Mouse (Mus musculus) spleen, adult 18-20 months (tissue): Measurements from ENCODE around the gene Chmp2a.
"Not testable (repeated sequence)": the region's sequence is repeated elsewhere in the genome, so short reads cannot be mapped to it uniquely, and the experiment has no call there.

Experiments used
- DNase-seq, 2 experiments: peaks; one replicate each; pipeline ENCODE4 v3.0.0; 2022; ENCODE audit warnings: mixed read lengths in 2 of 2

Gene Chmp2a

DNA sequence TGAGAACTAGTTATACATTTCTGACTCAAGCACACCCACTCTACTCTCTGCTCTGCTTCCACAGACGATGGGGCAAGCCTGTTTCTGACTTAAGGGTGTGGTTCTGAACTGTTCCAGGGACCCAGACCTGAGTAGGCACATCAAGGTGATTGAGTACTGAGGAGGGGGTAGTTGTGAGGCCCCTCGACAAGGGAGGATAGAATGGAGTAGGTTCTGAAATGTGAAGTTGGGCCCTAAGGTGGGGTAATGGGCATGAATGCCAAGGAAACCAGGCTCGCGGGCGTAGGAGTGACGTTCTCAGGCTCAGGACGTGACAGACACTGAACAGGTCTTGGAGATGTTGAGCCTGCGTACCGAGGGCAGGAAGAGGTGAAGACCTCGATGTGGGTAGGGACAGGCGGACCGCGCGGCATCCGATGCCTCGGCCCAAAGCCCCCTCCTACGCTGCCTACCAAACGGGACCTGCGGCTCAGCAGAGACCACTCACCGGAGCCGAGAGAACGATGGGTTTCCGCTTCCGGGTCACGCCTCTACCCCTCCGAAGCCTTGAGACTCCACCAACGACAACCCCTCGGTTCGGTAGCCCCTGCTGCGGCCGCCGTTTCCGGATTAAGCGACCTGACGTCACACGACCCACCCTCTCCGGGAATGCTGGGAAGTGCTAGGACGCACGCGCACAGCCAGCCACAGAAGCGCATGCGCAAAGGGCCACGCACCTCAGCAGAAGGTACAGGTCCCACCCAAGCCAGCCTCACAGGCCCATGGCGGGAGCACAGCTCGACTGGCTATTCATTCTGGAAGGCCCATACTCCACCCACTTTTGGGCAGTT is at the start of gene Chmp2a:
Gene Chmp2a (minus strand): TSS at position 660 of the 830 bp plus-strand sequence.
- DNase-seq = peak; percentile 96 to 97

DNA sequence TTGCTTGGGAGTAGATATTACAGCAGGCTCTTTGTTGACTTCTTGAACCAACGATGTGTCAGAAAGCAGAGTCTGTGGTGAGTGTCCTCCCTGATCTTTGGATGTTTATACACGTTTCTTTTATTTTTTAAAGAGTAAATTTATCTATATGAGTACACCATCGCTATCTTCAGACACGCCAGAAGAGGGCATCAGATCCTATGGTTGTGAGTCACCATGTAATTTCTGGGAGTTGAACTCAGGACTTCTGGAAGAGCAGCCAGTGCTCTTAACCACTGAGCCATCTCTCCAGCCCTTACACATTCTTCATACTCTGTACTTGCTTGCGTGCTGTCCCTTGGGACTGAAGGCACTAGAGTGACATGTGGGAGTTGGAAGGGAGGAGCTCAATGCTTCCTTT is 37.7 kb upstream of the Chmp2a start:
- DNase-seq = no peak

DNA sequence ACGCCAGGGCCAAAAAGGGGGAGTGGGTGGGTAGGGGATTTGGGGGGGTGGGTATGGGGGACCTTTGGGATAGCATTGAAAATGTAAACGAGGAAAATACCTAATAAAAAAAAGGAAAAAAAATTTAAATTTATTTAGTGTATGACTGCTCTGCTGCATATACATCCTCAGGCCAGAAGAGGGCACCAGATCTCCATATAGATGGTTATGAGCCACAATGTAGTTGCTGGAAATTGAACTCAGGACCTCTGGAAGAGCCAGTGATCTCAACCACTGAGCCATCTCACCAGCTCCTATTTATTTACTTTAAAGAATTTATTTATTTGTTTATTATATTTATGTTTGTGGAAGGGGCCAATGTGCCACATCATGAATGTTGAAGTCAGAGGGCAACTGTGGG is 28.8 kb upstream of the Chmp2a start:
- not testable (repeated sequence) for DNase-seq

DNA sequence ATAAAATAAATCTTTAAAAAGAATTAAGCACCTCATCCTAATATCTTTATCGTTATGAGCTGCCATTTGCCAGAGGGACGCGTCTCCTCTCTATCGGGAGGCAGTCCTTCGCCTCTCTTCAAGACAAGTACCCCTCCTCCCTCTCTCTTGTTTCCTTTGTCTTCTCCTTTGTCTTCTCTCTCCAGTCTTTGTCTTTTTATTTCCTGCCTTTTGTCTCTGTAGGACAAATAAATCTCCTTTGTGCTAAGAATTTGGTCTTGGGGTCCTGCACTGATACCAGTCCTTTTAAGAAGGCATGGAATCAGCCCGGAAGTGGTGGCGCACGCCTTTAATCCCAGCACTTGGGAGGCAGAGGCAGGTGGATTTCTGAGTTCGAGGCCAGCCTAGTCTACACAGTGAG is 24.9 kb upstream of the Chmp2a start:
- no peak for DNase-seq

DNA sequence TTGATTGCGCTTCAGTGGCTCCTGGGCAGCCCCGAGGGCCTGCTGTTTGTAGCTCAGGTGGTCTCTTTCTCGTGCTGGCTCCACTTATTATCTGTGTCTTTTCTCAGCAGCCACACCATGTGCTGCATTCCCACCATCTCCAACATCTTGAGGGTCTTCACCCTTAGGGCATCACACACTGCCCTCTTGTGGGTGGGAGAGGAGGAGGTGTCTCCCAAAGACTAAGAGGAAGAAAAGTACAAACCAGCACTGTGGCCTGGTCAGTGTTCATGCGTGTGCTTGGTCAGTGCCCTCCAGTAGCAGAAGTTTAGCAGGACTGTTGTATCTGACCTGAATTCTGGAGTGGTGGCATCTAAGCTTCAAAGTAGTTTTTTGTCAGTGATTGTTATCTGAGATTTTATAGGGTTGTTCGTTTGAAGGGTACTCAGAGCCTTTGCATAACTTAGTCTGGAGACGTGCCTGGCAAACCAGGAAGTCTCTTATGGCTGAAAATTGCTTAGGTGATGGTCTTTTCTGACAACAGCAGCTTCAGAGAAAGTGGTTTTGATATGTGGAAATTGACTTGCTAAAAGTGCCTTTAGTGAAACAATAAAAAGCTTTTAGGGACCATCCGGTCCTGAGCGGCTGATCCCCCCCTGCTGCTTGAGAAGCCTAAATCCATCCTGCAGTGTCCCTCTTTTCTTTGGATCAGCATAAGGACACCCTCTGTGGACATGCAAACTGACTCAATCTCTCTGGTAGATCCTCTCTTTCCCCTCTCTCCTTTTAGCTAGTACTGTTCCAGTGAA is 22.5 kb upstream of the Chmp2a start:
- DNase-seq = no peak

DNA sequence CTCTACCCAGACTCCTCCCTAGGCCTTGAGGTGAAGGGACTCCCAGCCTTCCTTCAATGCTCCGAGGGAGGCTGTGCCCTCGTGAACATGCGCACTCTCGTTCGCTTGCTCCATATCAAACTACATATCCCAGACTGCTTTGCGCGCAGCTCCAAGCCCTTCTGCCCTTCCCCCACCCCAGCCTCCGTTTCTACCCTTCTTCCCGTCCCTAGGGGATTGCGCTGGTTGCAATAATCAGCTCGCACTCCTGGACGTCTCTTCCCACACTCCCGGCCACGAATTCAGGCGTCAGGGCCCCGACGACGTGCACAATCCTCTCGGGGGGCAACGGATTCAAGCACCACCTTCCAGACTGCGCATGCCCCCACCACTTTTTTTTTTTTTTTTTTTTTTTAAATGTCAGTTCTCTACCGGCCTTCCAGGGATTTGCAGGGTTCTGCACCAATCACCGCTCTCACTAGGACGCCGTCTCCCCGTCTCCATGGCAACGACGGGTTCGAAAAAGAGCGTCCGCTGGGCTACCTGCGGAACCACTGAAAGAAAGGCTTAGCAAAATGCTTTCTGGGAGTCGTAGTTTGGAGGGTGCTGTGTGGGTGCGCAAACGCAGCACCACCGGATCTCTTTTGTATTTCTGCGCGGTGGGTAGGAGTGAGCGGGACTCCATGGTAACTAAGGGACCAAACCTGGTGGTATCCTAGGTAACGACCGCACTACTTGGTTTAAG is 19.8 kb upstream of the Chmp2a start, which contains the start of gene Mzf1:
Gene Mzf1 (minus strand): TSS at position 478 of the 724 bp plus-strand sequence.
- DNase-seq = peak; percentile 84 to 88

DNA sequence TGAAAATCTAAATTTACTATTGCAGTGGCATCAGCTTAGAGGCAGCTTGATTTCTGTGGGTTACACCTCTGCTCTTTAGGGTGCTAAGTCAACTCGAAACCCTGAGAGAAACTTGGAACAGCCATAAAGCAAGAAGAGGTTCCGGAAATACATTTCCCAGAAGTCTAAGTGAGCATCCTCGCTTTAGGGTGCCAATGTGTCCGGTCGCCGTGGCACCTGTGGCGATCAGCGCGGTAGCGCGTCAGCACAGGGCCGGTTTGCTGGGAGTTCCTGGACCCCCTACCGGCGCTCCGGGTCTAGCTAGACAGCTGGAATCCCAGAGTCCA is 19.3 kb upstream of the Chmp2a start:
- no peak for DNase-seq

DNA sequence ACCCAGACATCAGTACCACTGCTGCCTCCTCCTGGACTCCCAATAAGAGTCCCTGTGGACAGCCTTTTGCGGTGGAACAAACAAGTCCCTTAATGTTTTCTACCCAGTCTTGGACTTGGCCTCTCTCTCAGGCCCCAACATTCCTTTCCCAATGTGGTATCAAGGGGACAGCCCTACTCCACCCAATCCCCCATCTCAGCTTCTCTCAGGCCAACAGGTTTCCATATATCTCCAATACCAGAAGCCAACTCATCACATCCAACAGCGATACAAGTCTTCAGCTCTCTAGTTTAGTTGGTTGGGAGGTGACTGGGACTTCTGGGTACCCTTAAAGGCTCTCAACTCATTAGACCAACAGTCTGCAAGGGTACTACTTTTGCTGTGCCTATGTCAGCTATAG is 18.9 kb upstream of the Chmp2a start:
- no peak for DNase-seq

DNA sequence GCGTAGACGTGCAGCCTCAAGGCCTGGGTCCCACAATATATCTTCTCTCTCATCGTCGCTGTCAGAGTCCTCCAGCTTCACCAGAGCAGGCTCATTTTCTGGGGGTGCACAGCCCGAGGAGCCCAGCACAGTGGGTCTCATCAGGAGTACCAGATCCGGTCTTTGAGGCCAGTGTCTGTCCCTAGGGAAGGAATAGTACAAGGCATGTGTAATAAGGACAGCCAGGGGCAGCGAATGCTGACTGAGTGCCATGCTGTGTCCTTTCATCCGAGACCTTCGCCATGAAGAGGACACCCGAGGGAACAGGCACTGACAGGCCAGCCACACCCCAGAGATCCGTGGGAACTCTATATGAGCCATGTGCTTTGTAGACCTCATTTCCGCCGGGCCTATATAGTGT is 18.4 kb upstream of the Chmp2a start:
- no peak for DNase-seq

DNA sequence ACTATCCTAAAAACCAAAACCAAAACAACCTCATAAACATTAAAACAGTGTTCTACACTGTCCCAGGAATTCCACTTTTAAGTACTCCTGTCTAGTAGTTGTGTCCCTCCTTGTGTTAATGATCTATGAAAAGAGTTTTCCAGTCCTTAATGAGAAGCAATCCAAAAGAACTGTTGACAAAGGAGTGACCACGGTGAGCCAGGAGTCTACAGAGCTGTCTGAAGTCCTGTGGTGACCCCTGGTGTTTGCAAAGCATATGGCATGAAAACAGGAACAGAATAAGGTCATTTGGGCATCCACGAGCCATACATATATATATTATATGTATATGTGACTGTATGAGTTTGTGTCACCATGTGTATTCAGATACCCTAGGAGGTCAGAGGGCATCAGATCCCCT is 11.5 kb upstream of the Chmp2a start:
- DNase-seq = peak in 1 of 2 experiments; percentile 64

DNA sequence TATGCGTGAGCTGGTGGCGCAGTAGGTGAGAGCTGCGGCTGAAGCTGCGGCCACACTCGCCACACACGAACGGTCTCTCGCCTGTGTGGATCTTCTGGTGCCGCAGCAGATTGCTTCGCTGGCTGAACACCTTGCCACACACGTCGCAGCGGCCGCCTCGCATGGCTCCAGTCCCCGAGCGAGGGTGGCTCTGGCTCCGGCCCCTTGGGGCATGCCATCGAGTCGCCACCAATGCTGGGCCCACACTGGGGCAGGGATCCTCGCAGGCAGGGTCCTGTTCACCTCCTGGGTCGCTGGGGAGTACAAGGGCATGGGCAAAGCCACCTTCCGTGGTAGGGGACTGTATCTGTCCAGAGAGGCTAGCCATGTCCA is 9.6 kb upstream of the Chmp2a start:
- DNase-seq = no peak

DNA sequence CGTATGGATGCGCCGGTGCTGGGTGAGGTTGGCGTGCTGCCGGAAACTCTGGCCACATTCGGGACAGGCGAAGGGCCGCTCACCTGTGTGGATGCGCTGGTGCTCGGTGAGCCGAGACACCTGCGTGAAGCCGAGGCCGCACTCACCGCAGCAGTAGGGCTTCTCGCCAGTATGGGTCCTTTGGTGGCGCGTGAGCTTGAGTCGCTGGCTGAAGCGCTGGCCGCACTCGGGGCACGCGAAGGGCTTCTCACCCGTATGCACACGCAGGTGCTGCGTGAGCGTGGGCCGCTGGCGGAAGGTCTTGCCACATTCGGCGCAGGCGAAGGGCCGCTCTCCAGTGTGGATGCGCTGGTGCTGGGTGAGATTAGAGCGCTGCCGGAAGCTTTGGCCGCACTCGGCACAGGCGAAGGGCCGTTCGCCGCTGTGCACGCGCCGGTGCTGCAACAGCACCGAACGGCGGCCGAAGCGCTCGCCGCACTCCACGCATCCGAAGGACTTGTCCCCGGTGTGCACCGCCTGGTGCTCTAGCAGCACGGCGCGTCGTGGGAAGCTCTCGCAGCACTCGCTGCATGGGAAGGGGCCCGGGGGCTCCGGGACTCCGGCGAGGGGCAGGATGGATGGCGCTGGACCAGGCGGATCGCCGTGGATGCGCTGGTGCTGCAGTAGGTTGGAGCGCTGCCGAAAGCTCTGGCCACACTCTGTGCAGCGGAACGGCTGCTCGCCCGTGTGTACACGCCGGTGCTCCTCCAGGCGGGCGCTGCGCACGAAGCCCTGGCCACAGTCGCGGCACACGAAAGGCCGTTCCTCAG is 9.0 kb upstream of the Chmp2a start:
- no peak for DNase-seq

DNA sequence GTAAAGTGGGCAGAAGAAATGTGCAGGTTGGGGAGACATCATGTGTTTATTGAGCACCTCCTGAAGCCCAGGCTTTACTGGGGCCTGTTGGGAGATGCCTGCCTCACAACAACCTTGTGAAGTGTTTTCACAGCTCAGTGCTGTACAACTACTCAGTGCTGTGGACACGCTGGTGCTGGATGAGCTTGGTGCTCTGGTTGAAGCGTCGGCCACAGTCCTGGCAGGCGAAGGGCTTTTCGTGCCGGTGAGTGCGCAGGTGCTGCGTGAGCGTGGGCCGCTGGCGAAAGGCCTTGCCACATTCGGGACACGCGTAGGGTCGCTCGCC is 8.5 kb upstream of the Chmp2a start:
- DNase-seq = no peak

DNA sequence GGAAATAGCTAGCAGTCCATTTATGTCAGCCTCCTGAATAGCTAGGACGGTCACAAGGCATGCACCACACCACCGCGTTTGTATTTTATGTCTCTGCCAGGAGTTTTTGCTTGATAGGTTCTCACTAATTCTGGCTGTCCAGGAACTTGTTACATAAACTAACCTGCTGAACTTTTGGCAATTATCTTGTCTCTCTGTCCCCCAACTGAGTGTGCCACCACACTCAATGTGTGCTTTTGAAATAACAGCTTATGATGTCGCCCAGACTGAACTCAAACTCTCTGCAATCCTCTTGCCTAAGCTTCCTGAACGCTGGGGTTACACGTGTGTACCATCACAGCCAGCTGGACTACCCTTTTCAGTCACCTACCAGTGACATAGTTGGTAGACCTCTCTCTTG is 7.9 kb upstream of the Chmp2a start:
- no peak for DNase-seq

DNA sequence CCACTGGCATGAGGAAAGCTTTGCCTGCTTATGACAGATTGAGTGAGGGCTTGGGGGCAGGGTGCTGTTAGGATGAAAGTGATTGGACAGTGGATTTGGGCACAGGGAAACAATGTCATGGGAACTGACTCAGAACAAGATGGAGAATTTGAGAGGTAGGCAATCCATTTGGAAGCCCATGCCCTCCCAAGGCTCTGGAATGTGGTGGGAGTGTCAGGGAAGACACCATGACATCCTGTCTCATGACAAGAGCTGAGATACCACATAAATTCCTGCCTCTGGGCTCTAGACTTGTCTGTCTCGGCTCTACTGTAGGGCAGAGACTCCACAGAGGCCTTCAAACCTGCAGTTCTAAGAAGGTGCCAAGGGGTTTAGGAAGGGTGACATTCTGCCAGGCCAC is 6.6 kb upstream of the Chmp2a start:
- no peak for DNase-seq

DNA sequence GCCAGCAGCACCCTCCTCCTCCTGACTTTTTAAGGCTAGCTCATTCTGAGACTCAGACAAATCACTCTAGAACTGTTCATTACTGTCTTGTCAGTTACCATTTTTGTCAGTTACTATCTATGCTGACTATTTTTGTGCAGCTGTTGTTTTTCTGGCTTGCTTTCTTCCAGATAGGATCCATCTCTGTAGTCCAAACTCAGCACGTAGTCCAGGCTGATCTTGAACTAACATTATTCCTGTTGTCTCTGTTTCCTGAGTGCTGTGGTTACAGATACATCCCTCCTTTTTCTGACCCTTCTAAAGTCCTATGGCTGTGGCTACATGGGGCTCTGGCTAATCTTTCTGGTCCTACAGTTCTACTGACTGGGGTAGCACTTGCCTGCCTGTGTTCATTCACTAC is 4.6 kb upstream of the Chmp2a start:
- DNase-seq = no peak

DNA sequence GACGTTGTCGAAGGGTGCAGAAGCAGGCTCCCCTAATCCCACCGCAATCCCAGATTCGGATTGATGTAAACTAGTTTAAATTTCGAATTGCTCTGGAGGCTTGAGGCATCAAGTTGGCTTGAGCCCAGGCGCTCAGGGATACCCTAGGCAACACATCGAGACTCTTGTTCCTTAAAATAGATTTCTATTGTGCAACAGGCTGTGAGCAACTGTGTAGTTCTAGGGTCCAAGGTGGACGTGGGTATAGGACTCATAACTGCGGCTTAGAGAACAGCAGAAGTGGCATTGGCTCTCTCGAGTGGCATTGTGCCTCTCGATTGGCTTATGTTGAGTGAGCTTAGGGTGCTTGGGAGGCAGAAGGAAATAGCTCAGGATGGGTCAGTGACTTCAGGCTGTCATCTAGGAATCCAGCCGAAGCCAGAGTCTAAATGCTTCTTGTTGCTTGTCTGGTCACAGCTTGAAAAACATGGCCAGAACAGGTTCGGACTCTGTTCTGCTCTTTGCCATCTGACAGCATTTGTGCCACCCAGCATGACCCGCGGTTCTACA is 4.1 kb upstream of the Chmp2a start:
- DNase-seq = no peak

DNA sequence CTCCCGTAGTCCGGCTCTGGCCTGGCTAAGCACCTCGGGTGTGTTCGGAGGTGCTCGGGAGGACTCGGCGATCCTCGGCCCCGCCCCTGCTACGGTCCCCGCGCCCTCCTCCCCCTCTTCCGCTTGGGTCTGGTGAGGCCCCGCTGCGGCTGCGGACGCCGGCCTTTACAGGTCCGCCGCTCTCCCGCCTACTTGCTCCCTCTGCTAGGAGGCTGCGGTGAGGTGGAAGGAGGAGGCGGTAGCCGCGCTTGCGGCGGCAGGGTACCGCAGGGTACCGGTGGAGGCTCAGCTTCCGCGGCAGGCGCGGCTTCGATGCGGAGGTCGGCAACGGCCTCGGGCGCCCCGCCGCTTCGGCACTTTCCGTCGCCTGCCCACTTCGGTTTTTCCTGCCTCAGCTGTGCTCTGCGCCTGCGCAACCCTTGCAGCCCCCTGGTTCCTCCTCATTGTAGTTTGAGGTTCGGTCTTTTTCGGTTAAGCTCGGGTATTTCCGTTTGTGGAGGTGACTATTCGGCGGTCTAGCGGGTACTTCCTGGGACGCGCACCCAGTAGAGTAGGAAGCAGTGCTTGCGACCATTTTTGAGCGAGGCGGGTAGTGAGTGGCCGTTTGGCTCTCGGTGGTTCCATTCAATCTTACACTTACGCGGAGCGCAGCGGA is 3.4 kb upstream of the Chmp2a start, which contains the start of gene Ube2m:
Gene Ube2m (minus strand): TSS at position 375 of the 655 bp plus-strand sequence.
- DNase-seq = peak; percentile 97 to 99

DNA sequence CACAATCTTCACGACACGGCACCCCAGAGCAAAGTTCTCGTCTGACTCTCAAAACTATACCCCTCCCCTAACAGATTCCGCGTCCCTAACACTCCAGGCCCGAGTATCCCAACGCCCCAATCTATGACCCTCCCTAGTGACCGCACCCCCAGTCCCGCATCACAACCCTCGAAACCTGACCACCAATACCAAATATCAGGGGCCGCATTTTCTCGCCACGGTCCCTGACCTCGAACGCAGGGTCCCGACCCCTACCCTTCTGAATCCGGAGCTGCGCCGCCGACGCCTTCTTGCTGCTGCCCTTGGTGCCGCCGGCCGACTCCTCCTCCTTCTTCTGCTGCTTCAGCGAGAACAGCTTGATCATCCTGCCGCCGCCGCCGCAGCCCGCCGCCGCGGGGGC is 2.8 kb upstream of the Chmp2a start:
- no peak for DNase-seq

DNA sequence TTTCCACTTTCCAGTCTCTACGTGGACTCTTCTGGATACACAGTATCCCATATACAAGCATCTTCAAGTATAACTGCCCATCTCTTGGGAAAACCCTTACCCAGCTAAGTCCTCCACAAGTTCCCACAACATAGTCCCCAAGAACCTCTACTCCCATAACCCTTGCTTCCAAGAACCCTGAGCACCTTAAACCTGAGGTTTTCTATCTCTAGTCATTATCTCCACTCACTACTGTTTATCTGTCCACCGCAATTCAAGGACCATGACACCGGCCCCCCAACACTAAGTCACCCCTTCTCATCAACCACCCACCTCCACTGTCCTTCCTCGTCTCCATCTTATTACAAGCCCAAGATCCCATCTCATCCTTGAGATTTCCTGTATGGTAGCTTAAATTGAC is 2.2 kb upstream of the Chmp2a start:
- no peak for DNase-seq

DNA sequence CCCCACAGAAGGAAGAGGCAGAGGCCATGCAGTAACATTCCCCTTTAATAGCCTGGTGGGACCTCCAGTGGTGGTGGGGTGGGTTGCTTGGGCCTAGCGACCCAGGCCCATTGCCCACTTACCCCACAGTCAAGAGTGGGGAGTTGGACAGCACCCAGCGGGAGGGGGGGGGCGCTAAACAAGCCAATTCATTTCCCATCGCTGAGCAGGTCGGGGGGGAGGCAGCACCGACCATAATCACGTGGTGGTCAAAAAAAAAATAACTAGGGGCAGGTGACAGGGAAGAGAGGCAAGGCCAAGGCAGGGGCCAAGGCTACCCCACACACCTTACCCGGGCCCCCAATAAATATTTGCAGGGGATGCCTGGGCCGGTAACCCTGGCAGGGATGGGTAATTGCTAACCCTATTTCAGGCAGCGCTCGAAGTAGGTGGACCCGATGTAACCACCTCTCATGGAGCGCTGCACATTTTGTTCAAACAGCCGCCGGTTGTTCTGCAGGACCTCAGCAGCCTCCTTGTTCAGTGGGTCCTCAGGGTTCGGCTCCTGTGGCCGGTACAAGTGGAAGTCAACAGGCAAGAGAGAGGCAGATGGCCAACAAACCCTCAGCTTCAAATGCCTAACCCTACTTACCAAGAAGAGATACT is 726 bp upstream of the Chmp2a start:
- DNase-seq = peak in 1 of 2 experiments; percentile 33
